Mouse (Mus musculus): Measurements from ENCODE around the gene Jmjd7.

DNA sequence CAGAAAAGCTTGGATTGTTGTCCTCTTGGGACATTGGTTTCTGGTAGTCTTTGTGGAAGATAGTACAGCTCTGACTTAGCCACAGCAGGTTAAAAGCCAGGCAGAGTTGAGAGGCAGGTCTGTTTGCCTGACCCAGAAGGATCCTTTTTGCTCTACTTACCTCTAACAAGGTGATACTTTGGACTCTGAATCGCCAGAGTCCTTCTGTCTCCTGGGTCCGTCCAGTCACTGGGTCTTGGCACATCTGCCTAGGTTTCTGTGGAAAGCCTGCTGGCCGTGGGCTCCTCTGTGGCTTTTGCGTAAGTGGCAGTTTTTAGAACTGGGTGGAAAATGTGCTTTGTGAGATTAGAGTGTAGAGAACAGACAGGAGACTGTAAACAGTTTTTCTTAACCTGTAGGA, 38.3 kb upstream of the Jmjd7 start:
- no peak for TF ChIP-seq EP300 (IDR thresholded peaks at IDR 0.05; ENCODE audit: low read length)
- TF ChIP-seq ZC3H11A (IDR thresholded peaks at IDR 0.05; ENCODE audit: low read depth, low read length): no peak
- no peak for TF ChIP-seq POLR2A (IDR thresholded peaks at IDR 0.05; ENCODE audit: low read depth, low read length)
- TF ChIP-seq CTCF (conservative IDR thresholded peaks at IDR 0.05 in 1 of 2, IDR thresholded peaks at IDR 0.05 in 1 of 2; ENCODE audit: low read depth in 2 of 2, low read length in 2 of 2): no peak
- no peak for TF ChIP-seq BHLHE40 (IDR thresholded peaks at IDR 0.05; ENCODE audit: low read depth, low read length)
- TF ChIP-seq POLR2AphosphoS2 (IDR thresholded peaks at IDR 0.05; ENCODE audit: low read depth, low read length): no peak
- no peak for TF ChIP-seq GABPA (IDR thresholded peaks at IDR 0.05; ENCODE audit: insufficient replicate concordance, low read depth, low read length)
- TF ChIP-seq MAX (IDR thresholded peaks at IDR 0.05; ENCODE audit: low read length): no peak
- TF ChIP-seq CHD1 (IDR thresholded peaks at IDR 0.05; ENCODE audit: low read depth, low read length): no peak
- TF ChIP-seq USF1 (IDR thresholded peaks at IDR 0.05; ENCODE audit: low read depth, low read length): no peak
- TF ChIP-seq HCFC1 (IDR thresholded peaks at IDR 0.05; ENCODE audit: low read depth, low read length): no peak
